Mouse (Mus musculus) sigmoid colon, adult 10 weeks (tissue): ENCODE results near the gene Prl8a2. TPM values are rescaled to one million over a fixed set of nuclear protein-coding genes. Genes with fewer than 3 reads are reported as not detected.

ENCODE experiments used
- polyA plus RNA-seq: library from polyadenylated mRNA; stranded (reverse); fragments of 350-450 nt; fragmentation: Illumina TruSeq; extraction: RNeasy Lipid Tissue Mini Kit (QIAGEN cat#74804); gene quantifications from one replicate; pipeline ENCODE4 v1.2.3, GENCODE M21; 2014; ENCODE audit warnings: low read depth, low replicate concordance

The Prl8a2 gene
- not detected for polyA plus RNA-seq

GRCm38 (mm10) chr13:27345373-27345772 lies at the start of gene Prl8a2:
Gene Prl8a2 (plus strand): TSS chr13:27345673.

GRCm38 (mm10) chr13:27312334-27313225 lies 32.9 kb upstream of the Prl8a2 start, which contains the start of gene Prl6a1:
Gene Prl6a1 (plus strand): TSS chr13:27312627.

GRCm38 (mm10) chr13:27390746-27391145 lies 45.3 kb downstream of the Prl8a2 start, which contains the start of gene Prl2b1:
Gene Prl2b1 (minus strand): TSS chr13:27390846.

Other genes starting within 250 kb of the Prl8a2 start
- not detected for gene Prl3d2, start 224.0 kb upstream of the Prl8a2 start, polyA plus RNA-seq
- not detected for gene Prl3d3, start 188.9 kb upstream of the Prl8a2 start, polyA plus RNA-seq
- gene Prl3c1, start 149.0 kb upstream of the Prl8a2 start, polyA plus RNA-seq: not detected
- gene Prl3b1, start 103.8 kb upstream of the Prl8a2 start, polyA plus RNA-seq: not detected
- not detected for gene Prl3a1, start 86.2 kb upstream of the Prl8a2 start, polyA plus RNA-seq
- gene Prl6a1, start 33.0 kb upstream of the Prl8a2 start, polyA plus RNA-seq: not detected
- not detected for gene Prl2b1, start 45.2 kb downstream of the Prl8a2 start, polyA plus RNA-seq
- gene Prl8a6, start 93.0 kb downstream of the Prl8a2 start, polyA plus RNA-seq: not detected
- not detected for gene Prl8a8, start 167.5 kb downstream of the Prl8a2 start, polyA plus RNA-seq
- not detected for gene Prl8a9, start 218.9 kb downstream of the Prl8a2 start, polyA plus RNA-seq
- gene Prl8a1, start 236.5 kb downstream of the Prl8a2 start, polyA plus RNA-seq: not detected